Mouse (Mus musculus) embryonic fibroblast, embryonic 13.5 days (primary cell): ENCODE measurements around the gene Tmem56. TPM values are rescaled to one million over a fixed set of nuclear protein-coding genes. Genes with fewer than 3 reads are reported as not detected.

Experiments
- H3K27ac ChIP-seq: 2 replicates; pipeline ENCODE4 v1.5.1; 2012; ENCODE audit warnings: low read length, control low read depth, inconsistent platforms; ENCODE audit not compliant: insufficient read depth
- H3K4me1 ChIP-seq: 2 replicates; pipeline ENCODE4 v1.6.1; 2011; ENCODE audit warnings: low read length; ENCODE audit not compliant: control insufficient read depth, insufficient read depth
- H3K4me3 ChIP-seq: 2 replicates; pipeline ENCODE4 v1.5.1; 2011; ENCODE audit warnings: mild to moderate bottlenecking, control low read depth, low read length; ENCODE audit not compliant: insufficient read depth
- CTCF ChIP-seq: IDR thresholded peaks from 2 replicates; pipeline ENCODE4 v1.5.1; 2011; ENCODE audit warnings: mild to moderate bottlenecking, control low read depth, low read length, moderate library complexity, borderline replicate concordance; ENCODE audit not compliant: insufficient read depth
- POLR2A ChIP-seq: IDR thresholded peaks from 2 replicates; pipeline ENCODE4 v1.6.1; 2011; ENCODE audit warnings: low read depth, mild to moderate bottlenecking, control low read depth, low read length, moderate library complexity
- polyA plus RNA-seq: library from polyadenylated mRNA; stranded (reverse); fragments of >200 nt; gene quantifications from 2 replicates; pipeline ENCODE4 v1.2.4, GENCODE M21; 2011; ENCODE audit warnings: low read depth; ENCODE audit not compliant: missing spikeins, insufficient read length

Gene Tmem56
- polyA plus RNA-seq, 1 experiment = 1.1 TPM

DNA sequence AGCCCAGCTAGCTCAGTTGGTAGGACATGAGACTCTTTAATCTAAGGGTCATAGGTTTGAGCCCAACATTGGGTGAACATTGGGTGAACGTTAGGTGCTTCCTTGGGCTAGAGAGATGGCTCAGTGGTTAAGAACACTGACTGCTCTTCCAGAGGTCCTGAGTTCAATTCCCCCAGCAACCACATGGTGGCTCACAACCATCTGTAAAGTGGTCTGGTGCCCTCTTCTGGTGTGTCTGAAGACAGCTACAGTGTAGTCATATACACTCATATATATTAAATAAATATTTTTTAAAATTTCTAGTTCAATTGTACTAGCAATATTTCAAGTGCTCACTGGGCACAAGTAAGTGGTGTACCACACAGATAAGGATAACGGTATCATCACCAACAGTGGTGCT, 4.3 kb upstream of the Tmem56 start:
- Histone ChIP-seq H3K27ac (no peak overlapping the region), H3K4me1 (peaks cover 5% of the 10 kb centered on the region; the same call in 1 of the 2 replicates), H3K4me3 (no peak overlapping the region)
- TF ChIP-seq CTCF (no peak), POLR2A (no peak)

DNA sequence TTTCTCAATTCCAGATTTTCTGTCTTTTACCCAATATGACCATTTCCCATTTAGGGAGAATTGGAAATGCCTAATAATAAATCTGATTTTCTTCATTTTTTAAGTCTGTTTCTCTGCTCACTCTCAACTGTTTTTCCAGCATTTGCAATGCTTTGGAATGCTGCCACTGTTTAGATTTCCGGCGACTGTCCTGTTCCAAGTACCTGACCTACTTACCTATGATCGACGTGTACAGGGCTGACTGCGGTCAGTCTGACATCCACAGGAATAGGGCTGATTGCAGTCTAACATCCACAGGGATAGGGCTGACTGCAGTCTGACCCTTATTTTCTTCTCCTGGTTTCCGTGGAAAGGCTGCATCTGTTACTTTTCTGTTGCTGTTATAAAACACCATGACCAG, 2.3 kb upstream of the Tmem56 start:
- H3K4me1 ChIP-seq = no peaks in the 10 kb centered on the region
- no peak overlapping the region for H3K4me3 ChIP-seq
- TF ChIP-seq POLR2A (no peak), CTCF (no peak)
- H3K27ac ChIP-seq = no peak overlapping the region

DNA sequence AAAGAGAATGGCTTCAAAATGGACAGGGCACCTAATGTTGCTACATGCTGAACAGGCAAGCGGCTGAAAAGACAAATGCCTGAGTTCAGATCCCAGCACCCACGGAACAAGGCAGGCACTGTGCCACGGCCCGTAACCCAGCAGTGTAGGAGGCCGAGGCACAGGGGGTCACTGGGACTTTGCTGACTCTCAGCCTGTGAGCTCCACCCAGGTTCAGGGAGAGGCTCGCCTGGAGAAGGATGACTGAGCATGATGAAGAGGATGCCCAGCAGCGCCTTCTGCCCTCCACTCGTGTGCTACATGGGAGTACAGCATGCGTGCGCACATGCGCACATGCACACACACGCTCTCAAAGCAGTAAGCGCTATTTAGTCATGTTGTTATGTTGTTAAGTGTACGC, 3.2 kb downstream of the Tmem56 start:
- Histone ChIP-seq H3K4me1 (no peaks in the 10 kb centered on the region), H3K4me3 (no peak overlapping the region), H3K27ac (no peak overlapping the region)
- TF ChIP-seq CTCF (no peak), POLR2A (no peak)

DNA sequence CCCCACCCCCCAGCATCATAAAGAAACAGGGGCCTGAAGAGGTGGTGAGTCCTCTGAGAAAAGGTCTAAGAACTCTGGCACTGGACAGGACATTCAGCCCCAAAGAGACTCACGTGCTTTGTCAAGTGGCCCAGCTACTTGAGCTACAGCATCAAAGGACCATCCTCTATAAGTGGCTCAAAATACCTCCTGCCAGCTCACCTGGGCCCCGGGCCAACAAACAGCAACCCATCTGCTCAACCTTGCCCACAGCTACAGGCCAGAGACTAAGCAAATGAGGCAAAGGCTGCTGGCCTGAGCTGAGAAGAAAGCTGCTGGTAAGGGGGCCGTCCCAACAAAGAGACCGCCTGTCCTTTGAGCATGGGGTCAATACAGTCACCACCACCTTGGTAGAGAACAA, 5.3 kb downstream of the Tmem56 start:
- no peak for TF ChIP-seq POLR2A
- no peak for TF ChIP-seq CTCF

DNA sequence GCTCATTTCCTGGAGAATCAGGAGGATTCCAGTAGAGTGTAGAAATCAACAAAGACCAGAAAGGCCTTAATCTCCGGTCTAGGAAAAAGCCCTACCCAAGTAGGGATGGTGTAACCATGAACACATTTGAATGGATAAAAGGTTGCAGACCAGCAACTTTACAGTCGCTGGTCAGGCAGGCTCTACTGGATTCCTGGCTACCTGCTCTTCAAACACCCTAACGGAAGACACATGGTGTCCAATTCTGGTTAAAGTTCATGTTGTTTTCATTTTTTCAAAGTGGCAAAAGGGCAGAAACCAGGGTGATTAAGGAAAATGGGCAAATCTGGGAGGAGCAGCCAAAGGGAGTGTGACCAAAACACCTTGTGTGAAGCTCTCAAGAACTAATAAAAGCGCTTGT, 5.9 kb downstream of the Tmem56 start:
- Histone ChIP-seq H3K27ac (no peak overlapping the region), H3K4me1 (no peaks in the 10 kb centered on the region), H3K4me3 (no peak overlapping the region)
- TF ChIP-seq CTCF (no peak), POLR2A (no peak)

More for the DNA sequence above, 5.3 kb downstream of the Tmem56 start:
- Histone ChIP-seq H3K4me3 (no peak overlapping the region), H3K4me1 (no peaks in the 10 kb centered on the region), H3K27ac (no peak overlapping the region)

DNA sequence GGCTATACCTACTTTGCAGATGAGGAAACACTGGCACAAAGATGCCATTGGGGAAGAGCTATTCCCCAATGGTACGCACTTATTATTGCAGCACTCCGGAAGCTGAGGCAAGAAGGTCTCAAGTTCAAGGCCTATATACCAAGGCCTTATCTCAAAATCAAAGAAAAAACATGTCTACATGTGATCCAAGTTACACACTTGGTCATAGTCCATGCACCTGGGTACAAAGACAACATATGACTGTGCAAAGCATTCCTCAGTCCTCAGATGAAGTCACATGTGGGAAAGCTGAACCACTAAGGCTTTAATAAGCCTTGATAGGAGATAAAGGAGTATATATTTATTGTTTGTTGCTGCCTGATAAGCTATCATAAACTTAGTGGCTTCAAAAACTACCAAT, 8.9 kb downstream of the Tmem56 start:
- TF ChIP-seq CTCF (no peak), POLR2A (no peak)

DNA sequence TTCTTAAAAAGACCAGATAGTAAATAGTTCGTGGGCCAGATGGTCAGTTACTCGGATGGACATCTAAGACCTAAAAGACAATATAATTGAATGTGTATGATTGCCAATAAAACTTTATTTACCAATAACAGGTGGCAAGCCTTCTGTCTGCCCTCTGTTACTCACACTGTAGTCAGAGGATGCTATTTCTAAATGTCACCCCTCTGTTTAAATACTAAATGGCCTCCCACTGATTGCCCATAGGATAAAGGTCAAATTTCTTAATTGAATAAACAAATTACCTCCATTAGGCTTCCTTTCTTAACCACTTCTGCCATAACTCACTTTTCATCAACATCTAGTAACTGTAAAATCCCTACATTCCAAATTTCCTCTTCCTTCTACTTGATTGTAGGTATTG, 10.3 kb downstream of the Tmem56 start:
- H3K4me1 ChIP-seq = no peaks in the 10 kb centered on the region
- no peak overlapping the region for H3K4me3 ChIP-seq
- TF ChIP-seq CTCF (no peak), POLR2A (no peak)
- no peak overlapping the region for H3K27ac ChIP-seq

More for the DNA sequence above, 8.9 kb downstream of the Tmem56 start:
- no peak overlapping the region for H3K4me3 ChIP-seq
- H3K27ac ChIP-seq = no peak overlapping the region
- H3K4me1 ChIP-seq = no peaks in the 10 kb centered on the region

DNA sequence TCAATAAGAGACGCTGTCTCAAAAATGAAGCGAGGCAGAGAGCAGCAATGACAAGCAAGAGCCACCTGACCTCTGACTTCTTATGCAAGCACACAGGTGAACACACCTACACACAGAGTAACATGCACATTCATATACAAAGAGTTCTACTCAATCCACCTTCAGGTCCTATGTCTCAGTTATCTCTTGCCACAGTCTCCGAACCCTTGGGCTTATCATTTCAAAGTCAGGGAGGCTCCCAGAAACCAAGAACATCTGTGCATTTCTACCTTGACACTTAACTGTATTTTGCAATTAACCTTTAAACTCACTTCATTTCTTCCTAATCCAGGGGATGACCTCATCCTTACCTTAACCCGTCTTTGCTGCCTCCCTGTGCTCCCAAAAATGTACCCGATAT, 15.6 kb downstream of the Tmem56 start:
- Histone ChIP-seq H3K4me1 (no peaks in the 10 kb centered on the region), H3K27ac (no peak overlapping the region), H3K4me3 (no peak overlapping the region)
- TF ChIP-seq POLR2A (no peak), CTCF (no peak)

DNA sequence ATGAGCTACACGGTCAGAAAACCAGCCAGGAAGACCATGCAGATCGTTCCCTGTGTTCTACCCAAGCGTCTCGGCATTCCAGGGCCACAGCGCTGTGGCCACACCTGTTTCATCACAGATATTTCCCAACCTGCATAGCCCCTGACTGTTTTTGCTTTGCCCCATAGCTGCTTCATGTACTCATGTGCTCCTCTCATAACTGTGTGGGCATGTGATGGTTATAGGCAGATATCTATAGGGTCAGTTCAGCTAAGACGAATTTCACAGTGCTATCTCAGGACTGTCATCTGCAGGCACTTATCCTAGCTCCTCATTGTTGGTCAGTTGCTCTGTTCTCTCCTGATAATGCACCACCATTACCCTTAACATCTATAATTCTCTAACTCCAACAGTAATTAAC, 18.7 kb downstream of the Tmem56 start:
- no peak overlapping the region for H3K27ac ChIP-seq
- H3K4me3 ChIP-seq = no peak overlapping the region
- TF ChIP-seq POLR2A (no peak), CTCF (no peak)
- H3K4me1 ChIP-seq = no peaks in the 10 kb centered on the region

DNA sequence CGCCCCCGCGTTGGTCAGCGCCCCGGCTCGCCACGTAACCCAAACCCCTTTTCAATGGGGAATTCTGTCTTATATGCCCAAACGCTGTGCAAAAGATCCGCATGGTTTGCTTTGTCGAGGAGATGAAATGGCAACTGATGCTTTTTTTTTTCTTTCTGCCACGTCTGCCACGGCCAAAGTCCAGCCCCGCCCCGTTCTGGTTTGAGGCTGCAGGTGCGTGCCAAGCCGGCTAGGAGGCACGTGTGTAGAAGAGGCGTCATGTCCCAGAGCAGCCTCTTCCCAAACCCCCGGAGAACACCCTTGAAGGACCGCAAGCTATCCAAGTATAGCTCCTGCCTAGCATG, 19.7 kb downstream of the Tmem56 start:
- Histone ChIP-seq H3K4me3 (peak overlapping the region; percentile 49), H3K4me1 (no peaks in the 10 kb centered on the region), H3K27ac (no peak overlapping the region)
- TF ChIP-seq POLR2A (no peak), CTCF (no peak)

DNA sequence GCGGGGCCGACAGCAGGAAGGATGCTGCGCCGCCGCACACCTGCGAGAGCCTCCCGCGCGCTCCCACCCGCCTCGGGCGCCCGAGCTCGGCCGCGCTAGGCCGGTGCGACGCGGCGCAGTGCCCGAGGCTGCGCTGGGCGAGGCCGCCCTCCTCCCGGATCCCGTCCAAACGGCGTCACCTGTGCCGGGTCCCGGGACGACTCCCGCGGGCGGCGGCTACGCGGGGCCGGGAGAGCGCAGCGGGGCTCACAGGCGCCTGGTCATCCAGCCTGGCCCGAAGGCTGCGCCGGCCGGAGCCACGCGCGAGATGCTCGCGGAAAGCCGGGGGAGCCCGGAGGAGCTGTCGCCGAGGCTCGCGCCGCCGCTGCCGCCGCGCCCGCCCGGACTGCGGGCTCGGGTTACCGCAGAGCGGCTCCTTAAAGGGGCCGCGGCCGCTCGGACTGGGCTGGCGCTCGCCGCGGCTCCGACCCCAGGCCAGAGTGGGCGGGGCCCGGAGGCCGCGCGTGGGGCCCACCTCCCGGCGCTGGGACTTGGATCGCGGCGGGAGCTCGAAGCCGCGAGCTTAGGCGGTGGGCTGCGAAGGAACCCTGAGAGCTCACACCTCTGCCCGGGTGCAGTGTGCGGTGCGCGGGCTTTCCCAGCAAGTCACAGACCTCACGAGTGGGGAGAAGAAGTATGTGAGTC, 20.2 kb downstream of the Tmem56 start:
- Histone ChIP-seq H3K4me1 (no peaks in the 10 kb centered on the region), H3K27ac (no peak overlapping the region), H3K4me3 (peak overlapping the region; percentile 49)
- TF ChIP-seq CTCF = no peak
- TF ChIP-seq POLR2A = no peak
